Mouse (Mus musculus): Measurements from ENCODE around the gene Fbxo34.

- TF ChIP-seq CTCF (conservative IDR thresholded peaks at IDR 0.05; ENCODE audit: insufficient read depth, insufficient read length, low read depth, low read length) (no peak), POLR2A (IDR thresholded peaks at IDR 0.05; ENCODE audit: low read depth, low read length) (no peak)
These were observed 91.2 kb downstream of the Fbxo34 start for GRCm38 (mm10) chr14:47541325-47541948.
